Mouse (Mus musculus): ENCODE results near the gene Zbtb3.
A peak's percentile ranks its signal among the peaks of the same experiment; 100 is the strongest.

- TF ChIP-seq ZNF384 (IDR thresholded peaks at IDR 0.05; ENCODE audit: low read depth, low read length), result no peak
- TF ChIP-seq CTCF (conservative IDR thresholded peaks at IDR 0.05 in 1 of 2, IDR thresholded peaks at IDR 0.05 in 1 of 2; ENCODE audit: low read depth in 2 of 2, low read length in 2 of 2), result no peak
- peak; percentile 55 for TF ChIP-seq USF1 (IDR thresholded peaks at IDR 0.05; ENCODE audit: low read depth, low read length)
- no peak for TF ChIP-seq RAD21 (IDR thresholded peaks at IDR 0.05; ENCODE audit: low read depth, low read length)
- no peak for TF ChIP-seq ZC3H11A (IDR thresholded peaks at IDR 0.05; ENCODE audit: low read depth, low read length)
- TF ChIP-seq MAX (IDR thresholded peaks at IDR 0.05; ENCODE audit: low read length), result no peak; the same call in 1 of the 2 replicates
- peak; percentile 78 for TF ChIP-seq POLR2A (IDR thresholded peaks at IDR 0.05; ENCODE audit: low read depth, low read length)
These were observed 37.8 kb downstream of the Zbtb3 start for GRCm38 (mm10) chr19:8839908-8840791.
